Mouse (Mus musculus): Measurements from ENCODE around the gene Plp1. TPM values are rescaled to one million over a fixed set of nuclear protein-coding genes. Genes with fewer than 3 reads are reported as not detected.

The Plp1 gene
- polyA plus RNA-seq, 1 experiment from 2014 or later, result 6.0 TPM

DNA sequence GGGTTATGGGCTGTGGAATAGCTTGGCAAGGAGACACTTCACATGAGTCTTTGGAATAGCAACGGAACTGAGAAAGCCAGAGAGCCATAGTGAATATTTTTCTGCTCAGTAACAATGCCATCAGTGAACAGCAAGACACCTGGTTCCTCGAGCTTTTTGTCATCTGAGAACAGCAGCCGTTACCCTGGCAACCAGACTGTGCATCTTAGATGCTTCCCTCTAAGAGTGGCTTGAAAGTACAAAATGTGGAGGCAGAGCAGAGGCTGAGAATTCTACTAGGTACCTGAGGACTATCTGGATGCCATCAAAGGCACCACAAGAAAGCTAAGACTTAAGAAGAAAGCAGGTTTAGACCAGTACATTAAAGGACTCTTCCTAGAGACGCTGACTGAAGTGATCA lies 2.5 kb downstream of the Plp1 start:
- Histone ChIP-seq H3K4me2 (ENCODE audit: low read length) (no peak overlapping the region), H3K27ac (ENCODE audit: low read depth, low read length) (no peak overlapping the region), H3K36me3 (ENCODE audit: control insufficient read depth, insufficient read depth, low read length) (no peaks in the 10 kb centered on the region), H3K4me3 (ENCODE audit: low read depth, low read length) (no peak overlapping the region), H3K9ac (ENCODE audit: low read length) (no peak overlapping the region), H3K4me1 (ENCODE audit: control insufficient read depth, insufficient read depth, low read length) (no peaks in the 10 kb centered on the region), H3K27me3 (replicated peaks; ENCODE audit: control insufficient read depth, insufficient read depth, low read length) (no peaks in the 10 kb centered on the region), H3K9me3 (replicated peaks; ENCODE audit: control insufficient read depth, low read length) (no peaks in the 10 kb centered on the region)
- DNase-seq (ENCODE audit: low spot score) (peak; percentile 46), ATAC-seq (peak; percentile 26; the same call in 1 of the 2 replicates)
- 56% methylated on average over 4 of the region's 4 CpGs for WGBS

DNA sequence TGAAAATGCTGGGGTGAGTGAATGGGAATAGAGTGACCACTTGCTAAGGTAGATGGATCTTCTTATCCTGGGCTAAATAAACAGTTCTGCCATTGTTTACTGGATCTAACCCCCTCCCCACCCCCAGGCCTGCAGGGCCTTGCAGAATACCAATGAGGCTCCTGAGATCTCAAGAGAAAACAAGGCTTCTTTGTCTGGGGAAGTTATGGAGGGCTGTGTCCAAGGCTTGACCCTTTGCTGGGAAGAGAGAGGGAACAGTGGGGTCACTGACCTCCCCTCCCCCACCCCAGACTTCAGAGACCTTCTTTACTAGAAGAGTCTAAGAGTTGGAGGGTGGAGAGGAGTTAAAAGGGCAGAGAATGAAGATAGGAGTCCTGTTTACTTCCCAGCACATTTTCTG lies 6.1 kb downstream of the Plp1 start:
- no peaks in the 10 kb centered on the region for H3K27me3 ChIP-seq (replicated peaks; ENCODE audit: control insufficient read depth, insufficient read depth, low read length)
- H3K36me3 ChIP-seq (ENCODE audit: control insufficient read depth, insufficient read depth, low read length), result no peaks in the 10 kb centered on the region
- H3K27ac ChIP-seq (ENCODE audit: low read depth, low read length), result no peak overlapping the region
- DNase-seq (ENCODE audit: low spot score) (no peak), ATAC-seq (no peak)
- no peak overlapping the region for H3K4me3 ChIP-seq (ENCODE audit: low read depth, low read length)
- no peak overlapping the region for H3K9ac ChIP-seq (ENCODE audit: low read length)
- H3K9me3 ChIP-seq (replicated peaks; ENCODE audit: control insufficient read depth, low read length), result no peaks in the 10 kb centered on the region
- H3K4me2 ChIP-seq (ENCODE audit: low read length), result no peak overlapping the region
- H3K4me1 ChIP-seq (ENCODE audit: control insufficient read depth, insufficient read depth, low read length), result no peaks in the 10 kb centered on the region

DNA sequence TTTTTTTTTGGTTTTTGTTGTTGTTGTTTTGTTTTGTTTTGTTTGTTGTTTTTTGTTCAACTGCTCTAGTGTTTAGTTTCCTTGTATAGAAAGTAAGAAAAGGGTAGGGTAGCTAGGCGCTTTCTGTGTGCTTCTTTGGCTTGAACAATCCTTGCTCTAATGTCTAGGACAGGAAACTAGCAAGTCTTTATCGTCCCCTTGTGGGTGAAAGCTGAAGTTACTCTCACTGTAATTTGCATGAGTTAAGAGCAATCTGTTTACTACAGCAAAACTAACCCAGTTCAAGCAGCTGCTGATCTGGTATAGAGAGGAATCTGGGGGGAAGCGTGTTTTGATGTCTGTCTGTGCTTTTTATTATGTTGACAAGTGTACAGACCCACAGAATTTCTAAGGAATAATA lies 27.8 kb downstream of the Plp1 start:
- Histone ChIP-seq H3K27me3 (replicated peaks; ENCODE audit: control insufficient read depth, insufficient read depth, low read length) (no peaks in the 10 kb centered on the region), H3K27ac (ENCODE audit: low read depth, low read length) (no peak overlapping the region), H3K9ac (ENCODE audit: low read length) (no peak overlapping the region), H3K4me3 (ENCODE audit: low read depth, low read length) (no peak overlapping the region), H3K4me2 (ENCODE audit: low read length) (no peak overlapping the region), H3K36me3 (ENCODE audit: control insufficient read depth, insufficient read depth, low read length) (no peaks in the 10 kb centered on the region), H3K9me3 (replicated peaks; ENCODE audit: control insufficient read depth, low read length) (no peaks in the 10 kb centered on the region), H3K4me1 (ENCODE audit: control insufficient read depth, insufficient read depth, low read length) (no peaks in the 10 kb centered on the region)
- ATAC-seq (no peak), DNase-seq (ENCODE audit: low spot score) (peak; percentile 15)
- WGBS, result 24% methylated on average over 3 of the region's 3 CpGs

DNA sequence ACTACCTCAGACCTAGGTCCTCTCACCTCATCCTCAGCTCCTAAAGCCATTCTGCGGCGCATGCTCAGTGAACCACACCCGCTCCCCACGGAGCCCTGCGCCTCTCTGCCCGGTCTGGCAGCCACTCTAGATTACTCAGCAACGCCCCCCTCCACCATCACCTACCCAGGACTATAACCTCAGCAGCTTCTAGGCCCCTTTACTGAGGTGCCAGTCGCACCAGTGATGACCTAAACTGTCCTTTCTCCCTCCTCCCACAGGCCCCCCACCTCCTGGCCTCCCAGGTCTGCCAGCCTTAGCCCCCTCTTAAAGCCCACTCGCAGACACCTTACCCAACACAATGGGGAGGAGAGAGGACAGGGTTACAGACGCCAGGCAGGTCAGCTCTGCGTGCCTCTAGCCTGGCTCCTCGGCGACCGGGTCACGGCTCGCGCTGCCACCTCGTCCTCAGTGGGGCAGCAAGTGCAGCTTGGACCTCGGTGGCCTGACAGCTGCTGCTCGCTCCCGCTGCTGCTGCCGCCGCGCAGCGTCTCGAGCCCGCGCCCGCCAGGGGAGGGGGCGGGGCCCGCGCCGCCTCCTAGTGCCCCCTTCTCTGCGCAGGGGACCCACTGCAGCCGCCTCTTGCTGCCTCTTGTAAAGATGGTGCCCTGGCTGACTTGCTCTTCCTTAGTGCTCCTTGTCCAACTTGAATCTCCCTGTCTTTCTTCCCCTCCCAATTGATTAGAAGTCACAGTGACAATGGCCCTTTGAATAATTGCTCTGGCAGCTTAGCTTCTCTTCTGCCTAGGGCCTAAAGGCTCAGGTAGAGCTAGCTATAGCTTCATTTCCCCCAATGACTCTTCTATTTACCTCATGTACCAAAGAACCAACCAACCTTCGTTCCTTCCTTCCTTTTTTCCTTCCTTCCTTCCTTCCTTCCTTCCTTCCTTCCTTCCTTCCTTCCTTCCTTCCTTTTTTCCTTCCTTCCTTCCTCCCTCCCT lies 45.9 kb downstream of the Plp1 start, which contains the start of gene Rab9b:
TSS of gene Rab9b (minus strand) at position 695 of the 980 bp plus-strand sequence.
- Histone ChIP-seq H3K4me1 (ENCODE audit: control insufficient read depth, insufficient read depth, low read length) (no peaks in the 10 kb centered on the region), H3K36me3 (ENCODE audit: control insufficient read depth, insufficient read depth, low read length) (no peaks in the 10 kb centered on the region), H3K9me3 (replicated peaks; ENCODE audit: control insufficient read depth, low read length) (no peaks in the 10 kb centered on the region), H3K27ac (ENCODE audit: low read depth, low read length) (peak within 1 kb of the TSS; percentile 27; the same call in 1 of the 2 replicates), H3K4me3 (ENCODE audit: low read depth, low read length) (peak within 1 kb of the TSS; percentile 52), H3K9ac (ENCODE audit: low read length) (peak within 1 kb of the TSS; percentile 71), H3K4me2 (ENCODE audit: low read length) (peak within 1 kb of the TSS; percentile 51), H3K27me3 (replicated peaks; ENCODE audit: control insufficient read depth, insufficient read depth, low read length) (no peaks in the 10 kb centered on the region)
- WGBS, result 27% methylated on average over 34 of the region's 36 CpGs
- ATAC-seq, result peak; percentile 92
- peak; percentile 67 for DNase-seq (ENCODE audit: low spot score)

Other genes starting within 250 kb of the Plp1 start
- gene Tceal3, start 231.8 kb upstream of the Plp1 start, polyA plus RNA-seq (2014; fragmentation: Nextera tagmentation; extraction: Ambion mirVana), result 29.2 and 31.6 TPM in 2 replicates
- 23.3 and 24.9 TPM in 2 replicates for gene Tceal1, start 114.7 kb upstream of the Plp1 start, polyA plus RNA-seq (2014; fragmentation: Nextera tagmentation; extraction: Ambion mirVana)
- 633 and 666 TPM in 2 replicates for gene Morf4l2, start 79.0 kb upstream of the Plp1 start, polyA plus RNA-seq (2014; fragmentation: Nextera tagmentation; extraction: Ambion mirVana)
- gene Glra4, start 42.5 kb upstream of the Plp1 start, polyA plus RNA-seq (2014; fragmentation: Nextera tagmentation; extraction: Ambion mirVana), result not detected in 2 replicates
- 6.3 and 10.2 TPM in 2 replicates for gene Rab9b, start 46.1 kb downstream of the Plp1 start, polyA plus RNA-seq (2014; fragmentation: Nextera tagmentation; extraction: Ambion mirVana)
- not detected in 2 replicates for gene H2bfm, start 104.7 kb downstream of the Plp1 start, polyA plus RNA-seq (2014; fragmentation: Nextera tagmentation; extraction: Ambion mirVana)
- gene Tmsb15b2, start 152.8 kb downstream of the Plp1 start, polyA plus RNA-seq (2014; fragmentation: Nextera tagmentation; extraction: Ambion mirVana), result 109 and 117 TPM in 2 replicates
- gene Tmsb15l, start 154.2 kb downstream of the Plp1 start, polyA plus RNA-seq (2014; fragmentation: Nextera tagmentation; extraction: Ambion mirVana), result 10.8 and 11.9 TPM in 2 replicates
- 51.4 and 61.0 TPM in 2 replicates for gene Tmsb15b1, start 154.2 kb downstream of the Plp1 start, polyA plus RNA-seq (2014; fragmentation: Nextera tagmentation; extraction: Ambion mirVana)
- 281 and 313 TPM in 2 replicates for gene Zcchc18, start 170.5 kb downstream of the Plp1 start, polyA plus RNA-seq (2014; fragmentation: Nextera tagmentation; extraction: Ambion mirVana)
- 18.1 and 20.9 TPM in 2 replicates for gene Slc25a53, start 215.6 kb downstream of the Plp1 start, polyA plus RNA-seq (2014; fragmentation: Nextera tagmentation; extraction: Ambion mirVana)
- 6.0 and 7.4 TPM in 2 replicates for gene Fam199x, start 226.9 kb downstream of the Plp1 start, polyA plus RNA-seq (2014; fragmentation: Nextera tagmentation; extraction: Ambion mirVana)

Measured in forebrain, embryonic 14.5 days (tissue).